Mouse (Mus musculus) right cerebral cortex, postnatal 4 days (tissue): ENCODE measurements around the gene Copz2.
A peak's percentile ranks its signal among the peaks of the same experiment; 100 is the strongest.
"Not testable (repeated sequence)": the region's sequence is repeated elsewhere in the genome, so short reads cannot be mapped to it uniquely, and the experiment has no call there.

Source experiments
- DNase-seq: peaks from one replicate; pipeline ENCODE4 v3.0.0-alpha.2; 2022

Copz2 gene

GRCm38 (mm10) chr11:96849681-96850467, at the start of gene Copz2:
Copz2 (plus strand) TSS chr11:96849870.
- no peak for DNase-seq

GRCm38 (mm10) chr11:96805606-96806005, 44.1 kb upstream of the Copz2 start:
- DNase-seq = no peak

- no peak for DNase-seq
These were observed 41.6 kb upstream of the Copz2 start for GRCm38 (mm10) chr11:96808066-96808465.

GRCm38 (mm10) chr11:96809562-96810235, 40.0 kb upstream of the Copz2 start:
- no peak for DNase-seq

- not testable (repeated sequence) for DNase-seq
These were observed 38.5 kb upstream of the Copz2 start for GRCm38 (mm10) chr11:96811188-96811587.

GRCm38 (mm10) chr11:96813455-96813854, 36.2 kb upstream of the Copz2 start:
- DNase-seq = no peak

- no peak for DNase-seq
These were observed 35.8 kb upstream of the Copz2 start for GRCm38 (mm10) chr11:96813920-96814319.

GRCm38 (mm10) chr11:96814443-96814842, 35.2 kb upstream of the Copz2 start:
- DNase-seq = no peak

- no peak for DNase-seq
These were observed 33.8 kb upstream of the Copz2 start for GRCm38 (mm10) chr11:96815895-96816294.

- DNase-seq = no peak
These were observed 33.2 kb upstream of the Copz2 start for GRCm38 (mm10) chr11:96816494-96816893.

- DNase-seq = no peak
These were observed 32.7 kb upstream of the Copz2 start for GRCm38 (mm10) chr11:96816979-96817378.

GRCm38 (mm10) chr11:96818128-96818710, 31.5 kb upstream of the Copz2 start:
- no peak for DNase-seq

- DNase-seq = no peak
These were observed 27.7 kb upstream of the Copz2 start for GRCm38 (mm10) chr11:96821956-96822355.

GRCm38 (mm10) chr11:96822675-96823470, 26.8 kb upstream of the Copz2 start:
- no peak for DNase-seq

GRCm38 (mm10) chr11:96823471-96823837, 26.2 kb upstream of the Copz2 start:
- DNase-seq = no peak

GRCm38 (mm10) chr11:96823880-96824782, 25.5 kb upstream of the Copz2 start:
- peak; percentile 67 for DNase-seq

- DNase-seq = peak; percentile 55
These were observed 24.7 kb upstream of the Copz2 start for GRCm38 (mm10) chr11:96824783-96825495.

- no peak for DNase-seq
These were observed 23.2 kb upstream of the Copz2 start for GRCm38 (mm10) chr11:96826481-96826880.

- no peak for DNase-seq
These were observed 22.5 kb upstream of the Copz2 start for GRCm38 (mm10) chr11:96827062-96827581.

GRCm38 (mm10) chr11:96827917-96828316, 21.8 kb upstream of the Copz2 start:
- no peak for DNase-seq

GRCm38 (mm10) chr11:96828881-96829280, 20.8 kb upstream of the Copz2 start:
- DNase-seq = no peak
